Mouse (Mus musculus) WW6 (cell line): ENCODE results near the gene Pcsk5.

ENCODE experiments used
- DNase-seq: peaks from one replicate; pipeline ENCODE4 v3.0.0-alpha.2; 2013; ENCODE audit warnings: low read depth, low spot score

The Pcsk5 gene

DNA sequence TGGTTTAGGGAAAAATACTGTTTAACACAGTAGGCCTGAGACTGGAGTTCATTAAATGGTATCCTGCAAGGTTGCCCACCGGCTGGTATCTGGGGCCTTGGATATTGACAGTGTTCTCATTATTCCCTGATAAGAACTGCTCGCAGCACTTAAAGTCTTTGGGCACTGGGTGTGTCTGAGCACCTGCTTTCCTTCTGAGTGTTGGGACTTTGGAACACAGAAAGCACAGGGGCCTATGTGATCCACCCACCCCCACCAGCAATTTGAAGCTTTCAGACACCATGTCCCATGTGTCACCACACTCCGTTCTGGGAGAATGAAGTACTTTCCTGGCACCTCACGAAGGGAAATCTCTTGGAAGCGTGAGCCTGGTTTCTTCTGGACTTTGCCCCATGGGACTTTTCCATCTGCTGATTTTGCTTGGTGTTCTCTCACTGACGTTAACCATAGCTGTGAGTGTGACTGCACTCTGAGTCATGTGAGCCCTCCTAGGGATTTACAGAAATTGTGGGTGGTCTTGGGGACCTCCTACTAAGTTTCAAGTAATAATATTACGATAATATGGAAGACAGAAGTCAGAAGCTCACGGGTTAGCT, 92.9 kb downstream of the Pcsk5 start:
- DNase-seq = no peak

DNA sequence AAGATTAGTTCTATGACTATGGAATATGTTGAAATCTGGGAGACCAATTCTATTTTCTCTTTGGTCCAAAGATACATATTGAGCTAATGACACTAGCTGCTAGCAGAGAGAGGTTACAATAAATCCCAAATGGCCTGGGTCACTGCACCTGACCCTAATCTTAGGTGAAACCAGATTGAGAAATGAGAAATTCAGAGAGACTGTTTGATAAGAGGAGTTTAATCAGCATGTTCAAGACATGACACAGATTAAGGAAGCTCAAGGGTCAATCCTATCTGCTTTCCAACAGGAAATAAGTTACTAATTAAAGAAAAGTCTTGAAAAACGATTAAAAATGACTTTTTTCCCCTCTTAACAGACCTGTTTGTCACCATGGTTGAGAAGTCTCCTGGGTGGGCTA, 96.0 kb downstream of the Pcsk5 start:
- DNase-seq = no peak

- no peak for DNase-seq
These were observed 104.7 kb downstream of the Pcsk5 start for GRCm38 (mm10) chr19:17732676-17733277.

DNA sequence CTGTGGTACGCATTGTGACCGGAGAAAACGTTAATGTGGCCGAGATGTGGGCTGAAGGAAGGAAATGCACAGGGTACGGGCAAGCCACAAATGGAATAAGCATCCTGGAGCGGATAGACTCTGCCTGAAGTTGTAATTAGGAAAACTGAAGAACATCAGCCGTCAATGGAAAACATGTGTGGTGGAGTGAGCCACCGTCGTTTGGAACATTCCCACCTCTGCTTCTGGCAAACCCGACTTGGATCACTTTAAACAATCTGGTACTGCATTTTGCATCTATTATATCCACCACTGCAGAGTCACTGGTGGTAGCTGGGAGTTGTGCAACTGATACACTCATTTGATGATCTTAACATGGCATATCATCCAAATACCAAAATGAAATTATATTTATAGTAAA, 120.4 kb downstream of the Pcsk5 start:
- DNase-seq = no peak

DNA sequence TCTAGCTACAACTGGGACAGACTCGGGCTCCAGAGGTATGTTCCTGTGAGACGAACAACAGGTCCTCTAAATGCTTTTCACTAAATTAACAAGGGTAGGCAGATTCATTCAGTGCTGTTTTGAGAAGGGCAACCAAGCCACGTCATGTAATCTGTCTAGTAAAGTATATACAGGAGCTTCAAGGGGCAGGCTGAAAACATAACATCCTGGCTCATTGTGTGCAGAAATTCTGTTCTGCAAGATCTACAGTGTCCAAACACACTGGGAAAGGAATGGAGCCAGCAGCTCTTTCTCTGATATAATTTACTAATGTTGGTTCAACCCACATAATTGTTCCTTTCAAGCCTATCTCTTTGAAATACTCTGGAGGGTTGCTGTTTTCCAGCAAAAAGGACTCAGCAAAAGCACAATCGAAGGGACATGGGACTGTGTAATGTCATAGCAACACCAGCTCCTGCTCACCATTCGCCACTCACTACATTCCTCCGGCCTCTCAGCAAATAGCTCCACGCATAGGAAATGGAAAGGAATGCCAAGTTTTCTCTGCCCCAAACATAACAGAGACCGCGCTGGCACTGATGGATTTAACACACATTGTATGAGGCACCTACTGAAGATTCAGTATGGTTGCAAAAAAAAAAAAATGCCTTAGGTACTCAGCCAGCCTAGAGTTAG, 122.0 kb downstream of the Pcsk5 start:
- no peak for DNase-seq

DNA sequence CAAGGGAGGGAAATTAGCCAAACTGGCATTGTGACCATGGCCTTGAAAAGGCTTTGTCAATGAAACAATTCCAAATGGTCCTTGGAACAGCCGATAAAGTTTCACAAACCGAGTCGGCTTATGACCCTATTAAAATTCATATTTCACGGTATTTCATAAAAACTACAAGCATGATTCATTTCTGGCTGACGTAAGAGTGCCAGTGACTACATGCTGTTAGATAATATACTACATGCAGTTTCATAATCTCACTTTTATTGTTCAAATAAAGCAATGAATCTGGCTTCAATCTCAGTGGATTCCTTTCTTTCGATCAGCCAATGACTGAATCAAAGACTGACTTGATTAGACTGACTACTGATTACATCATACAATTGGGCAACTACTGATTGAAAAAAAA, 145.8 kb downstream of the Pcsk5 start:
- no peak for DNase-seq

- no peak for DNase-seq
These were observed 159.1 kb downstream of the Pcsk5 start for GRCm38 (mm10) chr19:17678371-17678770.

- DNase-seq = no peak
These were observed 174.8 kb downstream of the Pcsk5 start for GRCm38 (mm10) chr19:17662676-17663075.

DNA sequence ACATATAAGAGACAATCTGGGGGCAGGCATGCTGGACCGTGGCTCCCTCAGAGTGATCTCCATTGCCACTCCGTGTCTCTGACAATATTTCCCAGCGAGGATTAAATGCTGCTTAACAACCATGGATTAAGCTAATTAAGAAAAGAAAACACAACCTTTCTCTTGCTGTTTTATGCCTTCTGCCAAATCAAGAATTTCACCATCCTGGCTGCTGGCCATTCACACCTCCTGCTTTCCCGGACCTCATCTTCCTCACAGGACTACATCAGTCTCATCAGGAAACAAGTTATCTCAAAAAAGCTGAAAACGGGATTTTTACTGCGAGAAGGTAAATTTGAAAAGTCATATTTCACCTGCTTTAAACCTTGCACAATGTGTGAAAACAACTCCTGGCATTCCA, 175.2 kb downstream of the Pcsk5 start:
- DNase-seq = no peak

DNA sequence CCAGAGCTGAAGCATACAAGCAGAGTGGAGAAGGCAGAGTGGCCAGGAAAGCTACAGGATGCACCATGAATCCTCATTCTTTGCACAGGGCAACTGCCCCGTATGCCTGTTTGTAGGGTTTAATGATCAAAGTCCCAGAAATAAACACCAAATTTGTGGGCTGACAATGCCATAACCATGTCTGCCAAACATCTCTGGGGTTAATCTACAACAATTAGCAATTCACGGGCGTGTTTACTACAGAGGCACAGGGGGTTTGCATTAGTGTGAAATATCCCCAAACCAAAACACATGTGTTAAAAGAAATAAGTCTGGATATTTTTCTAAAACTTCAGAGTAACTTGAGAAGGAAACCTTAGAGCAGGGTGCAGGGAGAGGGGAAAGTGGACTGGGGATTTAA, 178.1 kb downstream of the Pcsk5 start:
- DNase-seq = no peak

- DNase-seq = no peak
These were observed 186.5 kb downstream of the Pcsk5 start for GRCm38 (mm10) chr19:17650831-17651502.

DNA sequence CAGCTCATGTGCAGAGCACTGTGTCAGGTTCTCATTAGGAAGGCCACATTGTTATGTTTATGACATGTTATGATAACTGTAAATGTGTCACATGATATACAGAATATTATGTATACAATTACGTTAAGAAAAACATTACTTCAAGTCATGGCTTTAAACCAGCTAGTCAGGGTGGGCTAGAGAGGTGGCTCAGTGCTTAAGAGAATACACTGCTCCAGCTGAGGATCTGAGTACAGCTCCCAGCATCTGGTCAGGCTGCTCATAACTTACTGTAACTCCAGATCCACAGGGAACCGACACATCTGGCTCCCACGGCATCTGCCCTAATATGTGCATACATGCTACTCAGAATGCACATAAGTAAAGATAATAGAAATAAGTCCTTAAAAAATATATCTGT, 187.5 kb downstream of the Pcsk5 start:
- no peak for DNase-seq

DNA sequence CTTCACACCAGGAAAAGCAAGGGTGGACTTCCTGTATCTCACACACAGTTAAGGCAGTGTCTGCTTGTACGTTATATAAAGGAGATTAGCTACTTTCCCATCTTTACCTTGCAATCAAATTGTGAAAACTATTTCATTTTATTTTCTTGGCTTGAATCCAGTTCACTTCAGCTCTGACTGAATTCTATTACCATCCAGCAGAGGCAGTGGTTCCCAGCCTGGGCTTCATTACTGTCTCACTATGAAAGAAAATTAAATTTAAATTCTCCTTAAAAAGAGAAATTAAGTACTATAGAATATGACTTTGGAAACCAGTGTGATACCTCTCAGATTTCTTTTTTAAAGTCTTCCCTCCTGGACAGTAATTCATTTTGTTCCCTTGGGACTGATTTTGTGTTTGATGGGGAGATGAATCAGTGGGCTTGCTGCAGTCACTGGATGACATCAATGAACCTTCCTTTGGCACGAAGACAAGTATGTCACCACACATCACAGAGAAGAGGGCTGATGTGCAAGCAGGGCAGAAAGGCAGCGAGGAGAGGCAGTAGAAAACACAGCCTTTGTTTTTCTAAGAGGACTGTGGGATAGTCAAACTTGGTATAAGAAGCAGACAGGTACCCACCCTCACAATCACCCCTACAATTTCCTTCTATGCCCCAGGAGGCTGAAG, 194.2 kb downstream of the Pcsk5 start:
- DNase-seq = no peak

- no peak for DNase-seq
These were observed 201.4 kb downstream of the Pcsk5 start for GRCm38 (mm10) chr19:17635984-17636383.

DNA sequence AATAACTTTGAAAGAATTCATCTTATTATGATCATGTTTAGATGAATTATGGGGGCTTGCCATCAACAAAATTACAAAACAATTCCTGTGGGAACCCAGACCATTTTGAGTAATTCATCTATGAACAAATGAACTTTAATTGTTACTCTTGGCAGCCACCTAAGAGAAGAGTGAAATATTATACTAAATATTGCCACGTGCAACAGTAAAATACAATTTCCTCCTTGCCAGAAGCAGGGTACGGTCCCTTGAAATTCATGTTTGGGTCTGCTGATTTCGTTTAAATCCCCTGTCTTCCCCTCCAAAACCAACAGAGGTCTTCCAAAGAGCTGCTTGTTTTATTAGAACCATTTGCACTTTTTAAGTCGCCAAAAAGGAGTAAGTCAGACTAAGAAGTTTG, 221.8 kb downstream of the Pcsk5 start:
- no peak for DNase-seq

- DNase-seq = no peak
These were observed 230.9 kb downstream of the Pcsk5 start for GRCm38 (mm10) chr19:17606510-17606909.

DNA sequence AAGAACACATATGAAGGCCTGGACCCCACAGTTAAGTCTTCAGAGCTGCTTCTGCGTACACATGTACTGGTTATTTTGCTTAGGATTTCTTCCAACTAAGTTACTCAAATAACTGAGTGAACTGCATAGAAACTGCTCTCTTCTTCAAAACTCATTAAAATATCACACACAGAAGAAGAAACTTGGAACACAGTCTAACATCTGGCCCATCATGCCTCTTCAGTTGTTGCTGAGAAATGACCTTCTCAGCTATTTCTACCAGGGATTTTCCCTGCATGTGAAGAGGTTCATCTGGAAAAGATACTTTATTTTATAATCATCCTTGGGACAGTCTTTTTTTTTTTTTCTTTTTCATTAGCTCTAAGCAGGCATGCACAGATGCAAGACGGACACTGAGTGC, 231.3 kb downstream of the Pcsk5 start:
- DNase-seq = no peak

GRCm38 (mm10) chr19:17603322-17603721, 234.1 kb downstream of the Pcsk5 start:
- DNase-seq = no peak

- no peak for DNase-seq
These were observed 237.1 kb downstream of the Pcsk5 start for GRCm38 (mm10) chr19:17600347-17600746.

GRCm38 (mm10) chr19:17592790-17593189, 244.6 kb downstream of the Pcsk5 start:
- DNase-seq = no peak

DNA sequence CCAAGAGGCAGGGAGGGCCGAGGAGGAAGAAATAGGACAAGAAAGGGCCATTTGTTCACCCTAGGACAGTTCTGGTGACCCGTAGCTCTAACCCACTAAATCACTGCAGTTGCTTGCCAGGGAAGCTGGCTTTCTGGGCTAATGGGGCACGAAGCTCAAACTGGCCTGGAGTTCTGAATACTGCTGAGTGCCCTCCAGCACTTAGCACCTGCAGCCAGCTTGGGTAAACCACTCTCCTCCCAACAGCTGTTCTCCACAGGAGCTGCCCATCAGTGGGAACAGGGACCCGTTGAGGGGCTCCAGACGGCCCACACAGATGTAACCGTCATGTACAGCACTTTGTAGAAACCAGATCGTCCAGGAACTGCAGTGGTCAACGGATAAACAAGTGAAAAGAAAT, 246.1 kb downstream of the Pcsk5 start:
- no peak for DNase-seq

DNA sequence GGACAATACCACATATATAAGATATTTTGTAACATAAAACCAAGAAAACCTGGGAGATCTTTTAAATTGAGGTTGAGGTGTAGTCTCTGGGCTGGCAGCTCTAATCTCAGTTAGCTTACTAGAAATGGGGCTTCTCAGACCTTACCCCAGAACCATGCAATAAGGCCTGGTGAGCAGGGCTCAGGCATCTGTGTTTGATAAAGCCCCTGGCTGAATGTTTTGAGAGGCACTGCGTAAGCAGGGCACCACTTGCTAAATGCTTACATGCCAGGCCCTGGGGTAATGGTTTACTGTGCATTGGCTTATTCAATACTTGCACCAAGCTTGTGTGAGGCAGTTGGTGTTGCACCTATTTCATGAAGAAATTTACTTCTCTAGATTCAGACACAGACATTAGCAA, 247.1 kb downstream of the Pcsk5 start:
- DNase-seq = no peak
